Mouse (Mus musculus): ENCODE results near the gene Siah2. TPM values are rescaled to one million over a fixed set of nuclear protein-coding genes. Genes with fewer than 3 reads are reported as not detected.

Gene Siah2
- polyA plus RNA-seq, 2 experiments = 7.5 to 12.2 TPM

GRCm38 (mm10) chr3:58704547-58704946 lies 12.3 kb upstream of the Siah2 start:
- TF ChIP-seq POLR2A (IDR thresholded peaks at IDR 0.05; ENCODE audit: borderline replicate concordance, extremely low read depth, insufficient read depth, insufficient read length) = no peak
- no peak overlapping the region for H3K9ac ChIP-seq (ENCODE audit: low read depth, low read length, severe bottlenecking)
- H3K4me3 ChIP-seq (replicated peaks; ENCODE audit: low read length) = no peak overlapping the region
- no peak overlapping the region for H3K27ac ChIP-seq (replicated peaks; ENCODE audit: low read depth, low read length)
- no peak for ATAC-seq (ENCODE audit: low FRiP score, low read depth)
- no peaks in the 10 kb centered on the region for H3K4me1 ChIP-seq (ENCODE audit: control insufficient read depth, insufficient read depth, low read length)
- 72% methylated on average over 4 of the region's 4 CpGs for WGBS
- H3K36me3 ChIP-seq (ENCODE audit: control insufficient read depth, insufficient read depth, low read length) = no peaks in the 10 kb centered on the region
- H3K9me3 ChIP-seq (ENCODE audit: control insufficient read depth, low read length) = no peaks in the 10 kb centered on the region
- DNase-seq (ENCODE audit: low spot score) = no peak
- no peak overlapping the region for H3K4me2 ChIP-seq (replicated peaks; ENCODE audit: low read depth, low read length, severe bottlenecking)
- H3K27me3 ChIP-seq (ENCODE audit: control insufficient read depth, insufficient read depth, low read length) = no peaks in the 10 kb centered on the region

GRCm38 (mm10) chr3:58703748-58704147 lies 11.5 kb upstream of the Siah2 start:
- Histone ChIP-seq H3K4me2 (replicated peaks; ENCODE audit: low read depth, low read length, severe bottlenecking) (no peak overlapping the region), H3K9me3 (ENCODE audit: control insufficient read depth, low read length) (no peaks in the 10 kb centered on the region), H3K9ac (ENCODE audit: low read depth, low read length, severe bottlenecking) (no peak overlapping the region), H3K36me3 (ENCODE audit: control insufficient read depth, insufficient read depth, low read length) (no peaks in the 10 kb centered on the region), H3K27me3 (ENCODE audit: control insufficient read depth, insufficient read depth, low read length) (no peaks in the 10 kb centered on the region), H3K27ac (replicated peaks; ENCODE audit: low read depth, low read length) (no peak overlapping the region), H3K4me1 (ENCODE audit: control insufficient read depth, insufficient read depth, low read length) (no peaks in the 10 kb centered on the region), H3K4me3 (replicated peaks; ENCODE audit: low read length) (no peak overlapping the region)
- ATAC-seq (ENCODE audit: low FRiP score, low read depth) (no peak), DNase-seq (ENCODE audit: low spot score) (no peak)
- no peak for TF ChIP-seq POLR2A (IDR thresholded peaks at IDR 0.05; ENCODE audit: borderline replicate concordance, extremely low read depth, insufficient read depth, insufficient read length)
- WGBS = 70% methylated on average over 9 of the region's 9 CpGs

DNA sequence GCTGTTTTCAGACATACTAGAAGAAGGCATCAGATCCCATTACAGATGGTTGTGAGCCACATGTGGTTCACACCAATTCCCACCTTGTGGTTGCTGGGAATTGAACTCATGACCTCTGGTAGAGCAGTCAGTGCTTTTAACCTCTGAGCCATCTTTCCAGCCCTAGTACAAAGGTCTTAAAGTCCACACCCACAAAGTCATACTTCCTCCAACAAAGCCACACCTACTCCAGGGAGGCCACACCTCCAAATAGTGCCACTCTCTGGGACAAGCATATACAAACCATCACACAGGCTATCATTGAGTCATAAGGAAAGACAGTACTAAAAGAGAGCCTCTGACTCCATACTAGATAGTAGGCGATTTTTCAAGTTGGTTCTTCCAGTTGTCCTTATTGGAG lies 10.1 kb upstream of the Siah2 start:
- no peak overlapping the region for H3K9ac ChIP-seq (ENCODE audit: low read depth, low read length, severe bottlenecking)
- no peak overlapping the region for H3K4me3 ChIP-seq (replicated peaks; ENCODE audit: low read length)
- WGBS = 91% methylated on average over 1 of the region's 1 CpGs
- ATAC-seq (ENCODE audit: low FRiP score, low read depth) (no peak), DNase-seq (ENCODE audit: low spot score) (no peak)
- H3K36me3 ChIP-seq (ENCODE audit: control insufficient read depth, insufficient read depth, low read length) = no peaks in the 10 kb centered on the region
- H3K4me1 ChIP-seq (ENCODE audit: control insufficient read depth, insufficient read depth, low read length) = no peaks in the 10 kb centered on the region
- no peak for TF ChIP-seq POLR2A (IDR thresholded peaks at IDR 0.05; ENCODE audit: borderline replicate concordance, extremely low read depth, insufficient read depth, insufficient read length)
- no peak overlapping the region for H3K27ac ChIP-seq (replicated peaks; ENCODE audit: low read depth, low read length)
- no peaks in the 10 kb centered on the region for H3K9me3 ChIP-seq (ENCODE audit: control insufficient read depth, low read length)
- no peaks in the 10 kb centered on the region for H3K27me3 ChIP-seq (ENCODE audit: control insufficient read depth, insufficient read depth, low read length)
- no peak overlapping the region for H3K4me2 ChIP-seq (replicated peaks; ENCODE audit: low read depth, low read length, severe bottlenecking)

DNA sequence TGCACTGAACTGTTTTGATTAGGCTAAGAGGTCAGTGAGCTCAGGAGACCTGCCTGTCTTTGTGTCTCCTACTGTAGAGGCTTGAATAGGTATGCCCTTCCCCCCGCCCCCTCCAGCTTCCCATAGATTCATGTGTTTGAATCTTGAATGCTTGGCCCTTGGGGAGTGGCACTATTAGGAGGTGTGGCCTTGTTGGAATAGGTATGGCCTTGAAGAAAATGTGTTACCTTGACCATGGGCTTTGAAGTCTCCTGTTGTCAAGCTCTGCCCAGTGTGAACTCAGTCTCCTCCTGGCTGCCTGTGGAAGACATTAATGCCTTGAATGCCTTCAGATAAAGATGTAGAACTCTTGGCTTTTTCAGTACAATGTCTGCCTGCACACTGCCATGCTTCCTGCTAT lies 9.2 kb upstream of the Siah2 start:
- ATAC-seq (ENCODE audit: low FRiP score, low read depth) (no peak), DNase-seq (ENCODE audit: low spot score) (no peak)
- Histone ChIP-seq H3K4me3 (replicated peaks; ENCODE audit: low read length) (no peak overlapping the region), H3K36me3 (ENCODE audit: control insufficient read depth, insufficient read depth, low read length) (no peaks in the 10 kb centered on the region), H3K4me1 (ENCODE audit: control insufficient read depth, insufficient read depth, low read length) (no peaks in the 10 kb centered on the region), H3K9me3 (ENCODE audit: control insufficient read depth, low read length) (no peaks in the 10 kb centered on the region), H3K9ac (ENCODE audit: low read depth, low read length, severe bottlenecking) (no peak overlapping the region), H3K27ac (replicated peaks; ENCODE audit: low read depth, low read length) (no peak overlapping the region), H3K27me3 (ENCODE audit: control insufficient read depth, insufficient read depth, low read length) (no peaks in the 10 kb centered on the region), H3K4me2 (replicated peaks; ENCODE audit: low read depth, low read length, severe bottlenecking) (no peak overlapping the region)
- no peak for TF ChIP-seq POLR2A (IDR thresholded peaks at IDR 0.05; ENCODE audit: borderline replicate concordance, extremely low read depth, insufficient read depth, insufficient read length)
- 79% methylated on average over 1 of the region's 1 CpGs for WGBS

DNA sequence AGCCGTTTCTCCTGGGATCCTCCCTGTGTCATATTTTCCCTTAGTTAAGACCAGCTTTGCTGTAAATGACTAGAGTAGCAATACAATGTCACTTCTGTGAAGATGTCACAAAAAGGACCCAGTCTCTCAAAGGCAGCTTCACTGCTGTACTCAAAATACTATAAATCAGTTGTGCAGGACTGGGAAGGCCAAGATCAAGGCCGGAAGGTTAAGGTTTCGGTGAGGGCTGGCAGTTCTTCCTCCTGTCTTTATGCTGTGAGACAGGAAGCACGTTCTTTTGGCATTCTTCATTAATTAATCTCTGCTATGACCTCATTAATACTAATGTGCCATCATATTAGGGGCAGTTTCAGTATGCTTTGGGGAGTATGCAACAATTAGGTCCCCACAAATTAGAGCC lies 5.7 kb upstream of the Siah2 start:
- Histone ChIP-seq H3K9ac (ENCODE audit: low read depth, low read length, severe bottlenecking) (no peak overlapping the region), H3K9me3 (ENCODE audit: control insufficient read depth, low read length) (no peaks in the 10 kb centered on the region), H3K4me1 (ENCODE audit: control insufficient read depth, insufficient read depth, low read length) (0 out of 2 replicates have a peak, but pooled peaks cover 1% of the 10 kb centered on the region), H3K4me3 (replicated peaks; ENCODE audit: low read length) (no peak overlapping the region), H3K36me3 (ENCODE audit: control insufficient read depth, insufficient read depth, low read length) (no peaks in the 10 kb centered on the region), H3K27me3 (ENCODE audit: control insufficient read depth, insufficient read depth, low read length) (0 out of 2 replicates have a peak, but pooled peaks cover 1% of the 10 kb centered on the region), H3K27ac (replicated peaks; ENCODE audit: low read depth, low read length) (no peak overlapping the region), H3K4me2 (replicated peaks; ENCODE audit: low read depth, low read length, severe bottlenecking) (no peak overlapping the region)
- ATAC-seq (ENCODE audit: low FRiP score, low read depth) (no peak), DNase-seq (ENCODE audit: low spot score) (no peak)
- WGBS = 75% methylated on average over 4 of the region's 4 CpGs
- TF ChIP-seq POLR2A (IDR thresholded peaks at IDR 0.05; ENCODE audit: borderline replicate concordance, extremely low read depth, insufficient read depth, insufficient read length) = no peak

GRCm38 (mm10) chr3:58696806-58697205 lies 4.6 kb upstream of the Siah2 start:
- no peaks in the 10 kb centered on the region for H3K9me3 ChIP-seq (ENCODE audit: control insufficient read depth, low read length)
- 0 out of 2 replicates have a peak, but pooled peaks cover 3% of the 10 kb centered on the region for H3K27me3 ChIP-seq (ENCODE audit: control insufficient read depth, insufficient read depth, low read length)
- no peak for TF ChIP-seq POLR2A (IDR thresholded peaks at IDR 0.05; ENCODE audit: borderline replicate concordance, extremely low read depth, insufficient read depth, insufficient read length)
- WGBS = 42% methylated on average over 3 of the region's 3 CpGs
- H3K9ac ChIP-seq (ENCODE audit: low read depth, low read length, severe bottlenecking) = no peak overlapping the region
- H3K4me3 ChIP-seq (replicated peaks; ENCODE audit: low read length) = no peak overlapping the region
- ATAC-seq (ENCODE audit: low FRiP score, low read depth) (no peak), DNase-seq (ENCODE audit: low spot score) (no peak)
- H3K27ac ChIP-seq (replicated peaks; ENCODE audit: low read depth, low read length) = no peak overlapping the region
- H3K36me3 ChIP-seq (ENCODE audit: control insufficient read depth, insufficient read depth, low read length) = no peaks in the 10 kb centered on the region
- H3K4me2 ChIP-seq (replicated peaks; ENCODE audit: low read depth, low read length, severe bottlenecking) = no peak overlapping the region
- 0 out of 2 replicates have a peak, but pooled peaks cover 5% of the 10 kb centered on the region for H3K4me1 ChIP-seq (ENCODE audit: control insufficient read depth, insufficient read depth, low read length)
